Mouse (Mus musculus): ENCODE measurements around the gene Ceacam10. TPM values are rescaled to one million over a fixed set of nuclear protein-coding genes. Genes with fewer than 3 reads are reported as not detected.

The Ceacam10 gene
- polyA plus RNA-seq, 1 experiment from 2014 or later = 0.34 TPM

- whole genome bisulfite sequencing = 74% methylated on average over 7 of the region's 7 CpGs
- Histone ChIP-seq H3K9me3 (replicated peaks) (no peaks in the 10 kb centered on the region), H3K4me3 (no peak overlapping the region), H3K36me3 (no peaks in the 10 kb centered on the region), H3K27me3 (ENCODE audit: low read depth, poor library complexity, severe bottlenecking) (no peaks in the 10 kb centered on the region), H3K4me1 (no peaks in the 10 kb centered on the region), H3K27ac (no peak overlapping the region)
- no peak for DNase-seq (ENCODE audit: low spot score)
Measured at GRCm38 (mm10) chr7:24802149-24802767, 25.3 kb downstream of the Ceacam10 start.

DNA sequence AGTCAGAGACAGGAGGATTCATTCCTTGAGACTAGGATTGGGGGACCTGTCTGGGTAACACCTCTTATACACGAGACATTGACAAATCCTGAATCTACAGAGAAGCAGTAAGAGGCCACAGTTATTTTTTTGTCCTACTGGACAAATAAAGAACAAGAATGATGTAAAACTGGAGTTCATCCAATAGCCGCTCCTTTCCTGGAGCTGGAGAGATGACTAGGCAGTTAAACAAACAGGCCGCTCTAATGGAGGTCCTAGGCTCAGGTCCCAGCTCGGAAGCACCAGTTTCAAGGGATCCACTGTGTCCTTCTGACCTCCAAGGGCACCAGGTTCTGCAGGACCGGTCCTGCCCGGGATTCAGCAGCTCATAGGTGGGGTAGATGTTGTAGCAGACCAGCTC is 27.8 kb downstream of the Ceacam10 start:
- H3K27ac ChIP-seq = no peak overlapping the region
- WGBS = 73% methylated on average over 6 of the region's 6 CpGs
- no peak for DNase-seq (ENCODE audit: low spot score)
- no peaks in the 10 kb centered on the region for H3K36me3 ChIP-seq
- no peaks in the 10 kb centered on the region for H3K9me3 ChIP-seq (replicated peaks)
- no peak overlapping the region for H3K4me3 ChIP-seq
- no peaks in the 10 kb centered on the region for H3K27me3 ChIP-seq (ENCODE audit: low read depth, poor library complexity, severe bottlenecking)
- no peaks in the 10 kb centered on the region for H3K4me1 ChIP-seq

GRCm38 (mm10) chr7:24809041-24809440 is 32.0 kb downstream of the Ceacam10 start:
- H3K36me3 ChIP-seq = no peaks in the 10 kb centered on the region
- H3K4me1 ChIP-seq = no peaks in the 10 kb centered on the region
- no peaks in the 10 kb centered on the region for H3K9me3 ChIP-seq (replicated peaks)
- WGBS = 25% methylated on average over 2 of the region's 2 CpGs
- no peak overlapping the region for H3K27ac ChIP-seq
- no peak for DNase-seq (ENCODE audit: low spot score)
- H3K27me3 ChIP-seq (ENCODE audit: low read depth, poor library complexity, severe bottlenecking) = no peaks in the 10 kb centered on the region
- no peak overlapping the region for H3K4me3 ChIP-seq

DNA sequence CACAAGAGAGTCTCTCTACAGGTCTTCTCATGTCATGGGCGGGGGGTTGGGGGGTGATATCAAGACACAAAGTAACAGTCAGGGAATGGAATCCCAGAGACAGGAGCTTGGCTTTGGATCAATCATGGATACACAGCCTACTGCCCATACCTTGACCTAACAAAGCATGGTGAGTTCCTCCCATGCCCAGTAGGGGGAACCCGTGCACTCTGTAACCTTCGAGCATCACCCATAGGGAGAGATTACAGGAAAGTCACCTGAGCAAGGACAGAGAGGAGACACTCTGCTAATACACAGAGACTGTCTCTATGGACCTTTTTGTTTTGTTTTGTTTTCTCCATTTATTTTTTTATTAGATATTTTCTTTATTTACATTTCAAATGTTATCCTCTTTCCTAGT is 40.5 kb downstream of the Ceacam10 start:
- DNase-seq (ENCODE audit: low spot score) = peak; percentile 77
- WGBS = 0% methylated on average over 3 of the region's 3 CpGs
- no peaks in the 10 kb centered on the region for H3K27me3 ChIP-seq (ENCODE audit: low read depth, poor library complexity, severe bottlenecking)
- H3K4me1 ChIP-seq = no peaks in the 10 kb centered on the region
- no peaks in the 10 kb centered on the region for H3K36me3 ChIP-seq
- H3K27ac ChIP-seq = no peak overlapping the region
- H3K4me3 ChIP-seq = no peak overlapping the region
- H3K9me3 ChIP-seq (replicated peaks) = no peaks in the 10 kb centered on the region

GRCm38 (mm10) chr7:24824452-24824851 is 47.4 kb downstream of the Ceacam10 start:
- H3K36me3 ChIP-seq = no peaks in the 10 kb centered on the region
- H3K27me3 ChIP-seq (ENCODE audit: low read depth, poor library complexity, severe bottlenecking) = no peaks in the 10 kb centered on the region
- 84% methylated on average over 7 of the region's 7 CpGs for WGBS
- no peaks in the 10 kb centered on the region for H3K9me3 ChIP-seq (replicated peaks)
- H3K4me3 ChIP-seq = no peak overlapping the region
- DNase-seq (ENCODE audit: low spot score) = no peak
- H3K27ac ChIP-seq = no peak overlapping the region
- no peaks in the 10 kb centered on the region for H3K4me1 ChIP-seq

GRCm38 (mm10) chr7:24827181-24827580 is 50.2 kb downstream of the Ceacam10 start:
- Histone ChIP-seq H3K4me3 (no peak overlapping the region), H3K27ac (no peak overlapping the region), H3K9me3 (replicated peaks) (no peaks in the 10 kb centered on the region), H3K27me3 (ENCODE audit: low read depth, poor library complexity, severe bottlenecking) (no peaks in the 10 kb centered on the region), H3K4me1 (no peaks in the 10 kb centered on the region), H3K36me3 (no peaks in the 10 kb centered on the region)
- no peak for DNase-seq (ENCODE audit: low spot score)
- 92% methylated on average over 4 of the region's 4 CpGs for WGBS

Other genes starting within 250 kb of the Ceacam10 start
- 6.5 and 8.4 TPM in 2 replicates for gene Irgq, start 246.5 kb upstream of the Ceacam10 start, polyA plus RNA-seq (2016; fragmentation: Nextera tagmentation; extraction: Ambion mirVana)
- not detected in 2 replicates for gene Pinlyp, start 231.1 kb upstream of the Ceacam10 start, polyA plus RNA-seq (2016; fragmentation: Nextera tagmentation; extraction: Ambion mirVana)
- 163 and 182 TPM in 2 replicates for gene Xrcc1, start 230.9 kb upstream of the Ceacam10 start, polyA plus RNA-seq (2016; fragmentation: Nextera tagmentation; extraction: Ambion mirVana)
- 27.1 and 31.9 TPM in 2 replicates for gene Ethe1, start 189.7 kb upstream of the Ceacam10 start, polyA plus RNA-seq (2016; fragmentation: Nextera tagmentation; extraction: Ambion mirVana)
- gene Zfp575, start 189.6 kb upstream of the Ceacam10 start, polyA plus RNA-seq (2016; fragmentation: Nextera tagmentation; extraction: Ambion mirVana) = 1.6 and 2.6 TPM in 2 replicates
- 0.09 and 0.14 TPM in 2 replicates for gene Phldb3, start 166.4 kb upstream of the Ceacam10 start, polyA plus RNA-seq (2016; fragmentation: Nextera tagmentation; extraction: Ambion mirVana)
- 1.5 and 2.2 TPM in 2 replicates for gene Lypd3, start 140.7 kb upstream of the Ceacam10 start, polyA plus RNA-seq (2016; fragmentation: Nextera tagmentation; extraction: Ambion mirVana)
- gene Tex101, start 100.5 kb upstream of the Ceacam10 start, polyA plus RNA-seq (2016; fragmentation: Nextera tagmentation; extraction: Ambion mirVana) = not detected in 2 replicates
- not detected in 2 replicates for gene BC049730, start 68.0 kb upstream of the Ceacam10 start, polyA plus RNA-seq (2016; fragmentation: Nextera tagmentation; extraction: Ambion mirVana)
- not detected in 2 replicates for gene Gm4763, start 50.3 kb upstream of the Ceacam10 start, polyA plus RNA-seq (2016; fragmentation: Nextera tagmentation; extraction: Ambion mirVana)
- not detected in 2 replicates for gene Cd177, start 16.9 kb upstream of the Ceacam10 start, polyA plus RNA-seq (2016; fragmentation: Nextera tagmentation; extraction: Ambion mirVana)
- gene Gm9844, start 85.0 kb downstream of the Ceacam10 start, polyA plus RNA-seq (2016; fragmentation: Nextera tagmentation; extraction: Ambion mirVana) = 15.1 and 17.8 TPM in 2 replicates
- not detected in 2 replicates for gene Lypd4, start 92.7 kb downstream of the Ceacam10 start, polyA plus RNA-seq (2016; fragmentation: Nextera tagmentation; extraction: Ambion mirVana)
- not detected in 2 replicates for gene Dmrtc2, start 92.9 kb downstream of the Ceacam10 start, polyA plus RNA-seq (2016; fragmentation: Nextera tagmentation; extraction: Ambion mirVana)
- 2,143 and 2,281 TPM in 2 replicates for gene Rps19, start 107.2 kb downstream of the Ceacam10 start, polyA plus RNA-seq (2016; fragmentation: Nextera tagmentation; extraction: Ambion mirVana)
- gene Cd79a, start 120.2 kb downstream of the Ceacam10 start, polyA plus RNA-seq (2016; fragmentation: Nextera tagmentation; extraction: Ambion mirVana) = 0.31 and 0.36 TPM in 2 replicates
- gene Arhgef1, start 125.7 kb downstream of the Ceacam10 start, polyA plus RNA-seq (2016; fragmentation: Nextera tagmentation; extraction: Ambion mirVana) = 77.1 and 100 TPM in 2 replicates
- not detected in 2 replicates for gene Gm4881, start 167.3 kb downstream of the Ceacam10 start, polyA plus RNA-seq (2016; fragmentation: Nextera tagmentation; extraction: Ambion mirVana)
- gene Rabac1, start 195.5 kb downstream of the Ceacam10 start, polyA plus RNA-seq (2016; fragmentation: Nextera tagmentation; extraction: Ambion mirVana) = 57.5 and 57.8 TPM in 2 replicates
- 0.05 and 0.15 TPM in 2 replicates for gene Atp1a3, start 228.8 kb downstream of the Ceacam10 start, polyA plus RNA-seq (2016; fragmentation: Nextera tagmentation; extraction: Ambion mirVana)

Data from limb, embryonic 10.5 days (tissue).